Mouse (Mus musculus): ENCODE measurements around the gene Cnga3. TPM values are rescaled to one million over a fixed set of nuclear protein-coding genes. Genes with fewer than 3 reads are reported as not detected.

Cnga3 gene
- polyA plus RNA-seq (2015; fragmentation: Nextera tagmentation; extraction: Ambion mirVana) = 0.15 and 0.16 TPM in 2 replicates

GRCm38 (mm10) chr1:37214144-37214543 lies at the start of gene Cnga3:
Gene Cnga3, plus strand, starts transcription at chr1:37214434.
- peak; percentile 69; the same call in 1 of the 2 replicates for ATAC-seq
- no peaks in the 10 kb centered on the region for H3K9me3 ChIP-seq
- H3K4me3 ChIP-seq (replicated peaks) = no peak within 1 kb of the TSS
- peaks cover 9% of the 10 kb centered on the region for H3K27me3 ChIP-seq
- no peak within 1 kb of the TSS for H3K9ac ChIP-seq (replicated peaks)
- peaks cover 17% of the 10 kb centered on the region for H3K4me1 ChIP-seq (replicated peaks)
- no peak within 1 kb of the TSS for H3K4me2 ChIP-seq (replicated peaks)
- 38% methylated on average over 1 of the region's 1 CpGs for WGBS
- no peaks in the 10 kb centered on the region for H3K36me3 ChIP-seq
- H3K27ac ChIP-seq = no peak within 1 kb of the TSS; the same call in 1 of the 2 replicates

- Histone ChIP-seq H3K36me3 (no peaks in the 10 kb centered on the region), H3K9ac (replicated peaks) (no peak overlapping the region), H3K4me1 (replicated peaks) (no peaks in the 10 kb centered on the region), H3K4me2 (replicated peaks) (no peak overlapping the region), H3K4me3 (replicated peaks) (no peak overlapping the region), H3K27ac (no peak overlapping the region), H3K27me3 (no peaks in the 10 kb centered on the region), H3K9me3 (0 out of 2 replicates have a peak, but pooled peaks cover 1% of the 10 kb centered on the region)
- no peak for ATAC-seq
- WGBS = 64% methylated on average over 6 of the region's 6 CpGs
Measured at GRCm38 (mm10) chr1:37166066-37166465, 48.2 kb upstream of the Cnga3 start.

GRCm38 (mm10) chr1:37167918-37168317 lies 46.3 kb upstream of the Cnga3 start:
- H3K4me2 ChIP-seq (replicated peaks) = no peak overlapping the region
- ATAC-seq = no peak

GRCm38 (mm10) chr1:37177874-37178273 lies 36.4 kb upstream of the Cnga3 start:
- H3K4me1 ChIP-seq (replicated peaks) = no peaks in the 10 kb centered on the region; the same call in 1 of the 2 replicates
- no peaks in the 10 kb centered on the region for H3K27me3 ChIP-seq
- no peaks in the 10 kb centered on the region for H3K36me3 ChIP-seq
- H3K4me2 ChIP-seq (replicated peaks) = no peak overlapping the region
- 83% methylated on average over 2 of the region's 2 CpGs for WGBS
- ATAC-seq = no peak
- no peaks in the 10 kb centered on the region for H3K9me3 ChIP-seq
- H3K27ac ChIP-seq = no peak overlapping the region
- no peak overlapping the region for H3K4me3 ChIP-seq (replicated peaks)
- H3K9ac ChIP-seq (replicated peaks) = no peak overlapping the region

More at GRCm38 (mm10) chr1:37167918-37168317, 46.3 kb upstream of the Cnga3 start:
- no peaks in the 10 kb centered on the region for H3K9me3 ChIP-seq
- no peak overlapping the region for H3K9ac ChIP-seq (replicated peaks)
- WGBS = 76% methylated on average over 7 of the region's 7 CpGs
- no peaks in the 10 kb centered on the region for H3K36me3 ChIP-seq
- no peak overlapping the region for H3K27ac ChIP-seq
- H3K4me1 ChIP-seq (replicated peaks) = no peaks in the 10 kb centered on the region
- H3K4me3 ChIP-seq (replicated peaks) = no peak overlapping the region
- H3K27me3 ChIP-seq = no peaks in the 10 kb centered on the region

- Histone ChIP-seq H3K9me3 (no peaks in the 10 kb centered on the region), H3K36me3 (no peaks in the 10 kb centered on the region), H3K4me1 (replicated peaks) (no peaks in the 10 kb centered on the region; the same call in 1 of the 2 replicates), H3K4me2 (replicated peaks) (no peak overlapping the region), H3K27ac (no peak overlapping the region), H3K27me3 (no peaks in the 10 kb centered on the region), H3K9ac (replicated peaks) (no peak overlapping the region), H3K4me3 (replicated peaks) (no peak overlapping the region)
- ATAC-seq = no peak
- WGBS = 68% methylated on average over 5 of the region's 5 CpGs
Measured at GRCm38 (mm10) chr1:37179852-37180251, 34.4 kb upstream of the Cnga3 start.

GRCm38 (mm10) chr1:37187050-37187449 lies 27.2 kb upstream of the Cnga3 start:
- Histone ChIP-seq H3K4me3 (replicated peaks) (no peak overlapping the region), H3K4me2 (replicated peaks) (no peak overlapping the region), H3K9ac (replicated peaks) (no peak overlapping the region), H3K27ac (no peak overlapping the region), H3K4me1 (replicated peaks) (peaks cover 13% of the 10 kb centered on the region; the same call in 1 of the 2 replicates), H3K9me3 (no peaks in the 10 kb centered on the region), H3K27me3 (no peaks in the 10 kb centered on the region), H3K36me3 (no peaks in the 10 kb centered on the region)
- no peak for ATAC-seq
- WGBS = 64% methylated on average over 6 of the region's 6 CpGs

- no peaks in the 10 kb centered on the region for H3K9me3 ChIP-seq
- H3K4me2 ChIP-seq (replicated peaks) = no peak overlapping the region
- WGBS = 64% methylated on average over 4 of the region's 4 CpGs
- no peak overlapping the region for H3K4me3 ChIP-seq (replicated peaks)
- no peak overlapping the region for H3K27ac ChIP-seq
- no peaks in the 10 kb centered on the region for H3K36me3 ChIP-seq
- 0 out of 2 replicates have a peak, but pooled peaks cover 4% of the 10 kb centered on the region for H3K4me1 ChIP-seq (replicated peaks)
- no peak for ATAC-seq
- H3K9ac ChIP-seq (replicated peaks) = no peak overlapping the region
- H3K27me3 ChIP-seq = no peaks in the 10 kb centered on the region
Measured at GRCm38 (mm10) chr1:37194607-37195006, 19.6 kb upstream of the Cnga3 start.

GRCm38 (mm10) chr1:37201406-37201805 lies 12.8 kb upstream of the Cnga3 start:
- Histone ChIP-seq H3K4me2 (replicated peaks) (no peak overlapping the region), H3K9me3 (no peaks in the 10 kb centered on the region), H3K36me3 (no peaks in the 10 kb centered on the region), H3K27ac (no peak overlapping the region), H3K4me3 (replicated peaks) (no peak overlapping the region), H3K9ac (replicated peaks) (no peak overlapping the region), H3K4me1 (replicated peaks) (no peaks in the 10 kb centered on the region), H3K27me3 (no peaks in the 10 kb centered on the region)
- no peak for ATAC-seq
- WGBS = 91% methylated on average over 4 of the region's 4 CpGs

GRCm38 (mm10) chr1:37207743-37208142 lies 6.5 kb upstream of the Cnga3 start:
- H3K9me3 ChIP-seq = no peaks in the 10 kb centered on the region
- H3K27ac ChIP-seq = no peak overlapping the region
- H3K36me3 ChIP-seq = no peaks in the 10 kb centered on the region
- WGBS = 80% methylated on average over 8 of the region's 8 CpGs
- no peak overlapping the region for H3K4me2 ChIP-seq (replicated peaks)
- ATAC-seq = no peak
- no peaks in the 10 kb centered on the region for H3K4me1 ChIP-seq (replicated peaks)
- no peak overlapping the region for H3K9ac ChIP-seq (replicated peaks)
- no peaks in the 10 kb centered on the region for H3K27me3 ChIP-seq
- H3K4me3 ChIP-seq (replicated peaks) = no peak overlapping the region

GRCm38 (mm10) chr1:37212375-37212774 lies 1.9 kb upstream of the Cnga3 start:
- WGBS = 96% methylated on average over 9 of the region's 9 CpGs
- Histone ChIP-seq H3K9ac (replicated peaks) (no peak overlapping the region), H3K36me3 (no peaks in the 10 kb centered on the region), H3K27ac (no peak overlapping the region), H3K27me3 (no peaks in the 10 kb centered on the region; the same call in 1 of the 2 replicates), H3K4me3 (replicated peaks) (no peak overlapping the region), H3K4me2 (replicated peaks) (no peak overlapping the region), H3K4me1 (replicated peaks) (peaks cover 5% of the 10 kb centered on the region; the same call in 1 of the 2 replicates), H3K9me3 (no peaks in the 10 kb centered on the region)
- no peak for ATAC-seq

- H3K4me2 ChIP-seq (replicated peaks) = peak overlapping the region; percentile 22; the same call in 1 of the 2 replicates
- WGBS = 4% methylated on average over 14 of the region's 14 CpGs
- no peak overlapping the region for H3K27ac ChIP-seq
- no peak for ATAC-seq
- H3K36me3 ChIP-seq = no peaks in the 10 kb centered on the region
- peaks cover 37% of the 10 kb centered on the region for H3K4me1 ChIP-seq (replicated peaks)
- H3K9me3 ChIP-seq = no peaks in the 10 kb centered on the region
- no peak overlapping the region for H3K4me3 ChIP-seq (replicated peaks)
- peaks cover 9% of the 10 kb centered on the region for H3K27me3 ChIP-seq
- H3K9ac ChIP-seq (replicated peaks) = no peak overlapping the region
Measured at GRCm38 (mm10) chr1:37218386-37218785, 4.2 kb downstream of the Cnga3 start.

GRCm38 (mm10) chr1:37219593-37219992 lies 5.4 kb downstream of the Cnga3 start:
- ATAC-seq = peak; percentile 31
- H3K4me3 ChIP-seq (replicated peaks) = no peak overlapping the region
- no peaks in the 10 kb centered on the region for H3K9me3 ChIP-seq
- no peak overlapping the region for H3K9ac ChIP-seq (replicated peaks)
- H3K4me1 ChIP-seq (replicated peaks) = peaks cover 31% of the 10 kb centered on the region
- peak overlapping the region; percentile 31; the same call in 1 of the 2 replicates for H3K4me2 ChIP-seq (replicated peaks)
- H3K36me3 ChIP-seq = no peaks in the 10 kb centered on the region
- peak overlapping the region; percentile 71 for H3K27ac ChIP-seq
- 82% methylated on average over 5 of the region's 5 CpGs for WGBS
- H3K27me3 ChIP-seq = peaks cover 9% of the 10 kb centered on the region
